Mouse (Mus musculus): Measurements from ENCODE around the gene U2af1l4.

Gene U2af1l4

DNA sequence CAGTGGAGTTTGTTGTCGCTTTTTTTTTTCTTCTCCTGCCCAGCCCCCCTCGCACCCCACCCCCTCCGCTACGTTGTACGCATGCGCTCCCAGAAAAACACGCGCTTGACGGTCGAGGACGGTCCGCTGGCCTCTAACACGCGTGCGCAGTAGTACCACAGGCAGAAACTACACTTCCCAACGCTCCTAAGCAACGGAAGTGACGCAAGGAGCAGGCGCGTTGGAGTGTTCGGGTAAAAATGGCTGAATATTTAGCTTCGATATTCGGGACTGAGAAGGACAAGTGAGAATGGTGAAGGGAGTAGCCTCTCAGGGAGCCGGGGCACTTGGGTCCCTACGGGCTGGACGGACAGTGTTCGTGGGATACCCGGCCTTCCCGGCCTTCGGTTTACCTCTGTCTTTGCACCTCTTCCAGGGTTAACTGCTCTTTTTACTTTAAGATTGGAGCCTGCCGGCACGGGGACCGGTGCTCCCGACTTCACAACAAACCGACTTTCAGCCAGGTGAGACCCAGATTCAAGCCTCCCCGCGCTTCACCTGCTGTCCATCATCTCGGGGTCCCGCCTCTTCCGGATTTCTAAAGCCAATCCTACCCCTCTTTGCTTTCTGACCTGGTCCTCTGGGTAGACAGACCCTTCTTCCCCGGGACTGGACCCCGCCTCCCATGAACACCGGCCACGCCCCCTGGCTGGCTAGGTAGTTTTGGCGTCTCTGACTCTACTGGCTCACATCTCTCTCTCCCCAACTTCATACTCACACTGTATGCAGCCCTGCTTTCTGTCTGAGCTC is at the start of gene U2af1l4, which contains the start of the genes Gm49396 and Psenen:
Gene U2af1l4 (plus strand): TSS at position 185 of the 789 bp plus-strand sequence.
Gene Gm49396 (plus strand): TSS at position 228 of the 789 bp plus-strand sequence.
Gene Psenen (minus strand): TSS at position 511 of the 789 bp plus-strand sequence.
- DNase-seq = peak; percentile 98

GRCm38 (mm10) chr7:30515003-30515760 is 47.9 kb upstream of the U2af1l4 start:
- no peak for DNase-seq

GRCm38 (mm10) chr7:30518325-30518724 is 44.8 kb upstream of the U2af1l4 start:
- no peak for DNase-seq

DNA sequence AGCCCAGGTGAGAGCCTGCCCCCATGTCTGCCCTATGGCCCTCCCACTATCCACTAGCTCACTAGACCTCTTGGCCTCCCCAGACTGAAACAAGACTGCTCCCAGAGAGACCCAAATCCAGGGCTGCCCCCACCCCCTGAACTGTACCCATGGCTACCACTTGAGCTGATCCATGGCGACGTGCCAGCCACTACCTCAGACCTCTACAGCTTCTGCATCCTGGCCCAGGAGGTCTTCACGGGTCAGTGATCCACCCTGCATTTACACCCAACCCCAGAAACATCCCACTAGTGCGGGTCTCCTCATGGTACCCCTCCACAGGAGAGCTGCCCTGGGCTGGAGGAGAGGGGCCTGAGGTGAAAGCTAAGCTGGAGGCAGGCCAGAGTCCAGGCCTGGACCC is 42.7 kb upstream of the U2af1l4 start:
- no peak for DNase-seq

DNA sequence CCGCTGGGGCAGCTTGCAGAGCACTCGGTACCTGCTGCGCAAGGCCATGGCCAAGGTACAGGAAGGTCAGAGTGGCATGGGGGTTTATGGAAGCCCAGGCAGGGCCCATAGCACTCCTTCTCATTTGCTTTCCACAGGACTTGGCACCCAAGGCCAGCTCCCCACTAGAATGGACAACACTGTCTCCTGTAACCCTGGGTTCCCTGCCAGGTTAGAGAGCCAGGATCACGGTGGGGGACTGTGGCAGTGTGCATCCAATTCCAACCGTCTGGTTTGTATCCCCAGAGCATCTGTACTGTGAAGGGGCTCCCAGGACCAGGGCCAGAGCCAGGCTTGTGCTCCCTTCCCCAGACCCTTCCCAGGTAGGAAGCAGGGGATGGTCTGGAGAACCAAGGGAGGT is 42.2 kb upstream of the U2af1l4 start:
- DNase-seq = no peak

- no peak for DNase-seq
These were observed 40.2 kb upstream of the U2af1l4 start for GRCm38 (mm10) chr7:30522871-30523270.

DNA sequence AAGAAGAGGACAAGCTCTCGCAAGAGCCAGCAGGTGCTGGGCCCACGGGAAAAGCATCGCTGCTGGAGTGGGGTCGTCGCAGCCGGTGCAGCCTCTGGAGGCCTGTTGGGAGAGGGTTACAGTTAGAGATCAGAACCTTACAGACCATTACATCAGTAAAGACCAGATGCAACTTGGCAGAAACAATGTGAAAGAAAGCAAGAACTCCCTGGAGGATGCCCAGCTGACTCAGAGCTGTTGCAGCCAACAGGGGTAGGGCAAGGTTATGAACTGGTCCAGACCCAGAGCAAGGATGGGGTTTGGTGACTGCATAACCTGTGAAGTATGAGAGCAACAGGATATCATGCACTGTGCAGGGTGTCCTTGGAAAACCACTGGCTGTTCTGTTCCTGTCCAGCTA is 38.6 kb upstream of the U2af1l4 start:
- no peak for DNase-seq

DNA sequence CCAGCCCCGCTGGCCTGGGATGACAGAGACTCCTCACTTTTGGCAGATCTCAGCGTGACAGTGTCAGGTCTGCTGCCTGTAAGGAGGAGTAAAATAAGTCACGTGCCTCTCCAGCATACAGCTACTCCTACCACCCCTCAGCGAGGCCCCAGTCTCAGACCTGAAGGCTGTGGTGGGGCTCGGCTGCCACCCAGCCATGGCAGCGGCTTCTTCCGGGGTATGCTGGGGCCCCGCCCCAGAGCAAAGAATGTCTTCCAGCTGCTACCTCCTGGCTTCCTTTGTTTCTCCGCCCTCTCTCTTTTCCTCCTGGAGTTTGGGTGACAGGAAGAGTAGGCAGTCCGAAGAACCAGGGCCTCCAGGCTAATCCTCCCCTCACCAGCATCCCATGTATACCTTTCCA is 37.1 kb upstream of the U2af1l4 start:
- DNase-seq = peak; percentile 24

GRCm38 (mm10) chr7:30526399-30526798 is 36.7 kb upstream of the U2af1l4 start:
- no peak for DNase-seq

GRCm38 (mm10) chr7:30526981-30527380 is 36.1 kb upstream of the U2af1l4 start:
- no peak for DNase-seq

GRCm38 (mm10) chr7:30531291-30531815 is 31.7 kb upstream of the U2af1l4 start:
- DNase-seq = no peak

DNA sequence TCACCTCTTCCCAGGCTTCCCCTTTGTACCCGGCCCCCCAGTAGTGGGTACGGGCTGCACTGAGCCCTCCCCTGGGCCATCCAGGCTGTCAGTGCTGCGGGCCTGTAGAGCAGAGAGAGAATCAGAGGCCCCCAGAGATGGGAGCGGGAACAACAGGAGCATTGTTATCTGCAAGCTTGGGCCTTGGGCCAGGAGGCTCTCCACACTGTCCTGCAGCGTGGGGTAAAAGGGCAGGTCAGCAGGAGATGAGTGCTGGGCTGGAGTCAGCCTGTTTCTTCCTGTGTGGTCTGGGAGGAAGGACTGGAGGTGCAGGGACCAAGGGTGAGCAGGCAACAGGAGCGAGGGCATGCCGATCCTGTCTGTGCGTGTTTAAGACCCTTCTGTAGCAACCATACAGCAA is 30.2 kb upstream of the U2af1l4 start:
- DNase-seq = peak; percentile 53

DNA sequence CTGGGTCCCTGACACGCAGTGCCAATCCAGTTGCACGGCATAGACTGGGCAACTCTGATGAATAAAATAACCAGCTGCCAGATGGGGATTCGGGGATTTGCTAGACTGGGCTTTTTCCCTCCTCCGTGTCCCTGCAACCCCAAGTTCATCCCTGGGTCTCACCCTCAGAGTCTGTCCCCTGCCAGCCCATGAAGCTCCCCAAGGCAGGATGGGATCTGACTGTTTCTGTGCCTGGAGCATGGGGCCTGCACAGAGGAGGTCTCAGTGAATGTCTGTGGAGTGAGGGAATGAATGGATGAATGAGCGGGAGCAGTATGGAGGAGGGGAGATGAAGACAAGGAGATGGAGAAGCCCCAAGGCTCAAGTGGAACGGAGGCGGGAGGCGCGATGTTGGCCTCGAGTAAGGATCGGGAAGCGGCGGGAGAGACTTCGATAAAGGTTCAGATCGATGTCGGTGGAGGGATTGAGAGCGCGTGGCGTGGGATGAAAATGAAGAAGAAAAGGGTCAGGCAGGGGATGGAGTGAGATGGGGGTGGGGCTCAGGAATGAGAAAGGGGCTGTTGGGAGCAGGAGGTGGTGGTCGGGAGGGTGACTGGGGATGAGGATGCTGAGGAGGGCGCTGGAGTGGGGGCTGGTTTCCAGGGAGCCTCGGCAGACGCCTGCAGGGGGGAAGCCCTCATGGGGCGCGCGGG is 29.0 kb upstream of the U2af1l4 start:
- DNase-seq = peak; percentile 54

DNA sequence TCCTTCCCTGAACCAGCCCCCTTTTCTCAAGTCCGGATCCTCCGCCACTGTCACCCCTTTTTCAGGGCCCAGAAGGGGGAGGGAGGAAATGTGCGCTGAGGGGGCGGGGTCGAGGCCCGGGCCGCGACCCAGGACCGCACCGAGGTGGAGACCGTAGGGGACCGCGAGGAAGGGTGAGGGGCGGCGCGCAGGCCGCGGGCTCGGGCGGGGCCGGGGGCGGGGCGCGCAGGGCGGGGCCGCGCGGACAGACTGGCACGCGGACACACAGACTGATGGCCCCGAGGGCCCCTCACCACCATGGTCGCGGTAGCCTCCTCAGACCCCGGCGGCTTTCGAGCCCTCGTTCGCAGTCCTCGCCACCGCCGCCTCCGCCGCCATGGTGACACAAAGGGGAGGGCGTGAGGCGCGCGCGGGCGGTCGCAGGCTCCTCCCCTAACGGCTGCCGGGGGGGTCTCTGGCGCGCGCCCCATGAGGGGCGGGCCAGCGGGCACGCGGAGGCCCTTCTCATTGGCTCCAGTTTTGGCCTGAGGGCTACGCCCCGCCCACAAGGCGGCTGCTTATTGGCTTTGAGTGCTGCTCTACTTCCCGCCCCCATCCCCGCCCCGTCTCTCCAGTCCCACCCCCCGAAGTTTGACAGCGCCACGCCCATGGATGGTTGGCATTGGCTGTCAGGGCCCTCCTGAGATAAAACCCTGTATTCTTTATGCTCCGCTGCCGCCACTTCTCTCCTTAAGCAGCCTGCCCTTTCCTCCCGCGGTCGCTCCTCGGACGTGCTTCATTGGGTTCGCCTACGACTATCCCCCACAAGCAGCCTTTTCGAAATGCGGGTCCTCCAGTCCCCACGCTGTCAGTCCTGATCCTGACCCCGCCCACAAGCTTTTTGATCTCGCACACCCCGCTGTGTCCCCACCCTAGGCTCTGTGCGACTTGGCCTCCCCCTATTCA is 28.2 kb upstream of the U2af1l4 start, which contains the start of gene Arhgap33:
Gene Arhgap33 (minus strand): TSS at position 428 of the 945 bp plus-strand sequence.
- DNase-seq = peak; percentile 100

DNA sequence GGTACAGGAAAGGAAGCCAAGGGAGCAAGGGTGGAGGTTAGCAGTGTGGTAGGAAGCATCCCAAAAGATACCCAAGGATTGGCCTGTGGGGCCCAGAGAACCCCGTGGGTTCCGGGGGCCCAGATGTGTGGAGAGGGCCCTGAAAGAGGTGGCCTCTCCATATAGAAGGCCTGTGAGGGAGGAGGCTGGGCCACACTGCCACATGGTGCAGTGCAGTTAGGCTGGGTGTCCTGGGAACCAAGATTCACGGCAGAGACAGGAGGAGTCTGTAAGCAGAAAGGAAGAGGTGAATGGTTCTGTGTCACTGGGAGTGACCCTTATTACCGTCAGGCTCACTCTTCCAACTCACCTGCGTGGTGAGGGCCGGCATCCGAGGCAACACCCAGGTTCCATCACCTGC is 22.5 kb upstream of the U2af1l4 start:
- DNase-seq = no peak

GRCm38 (mm10) chr7:30544327-30544726 is 18.8 kb upstream of the U2af1l4 start:
- DNase-seq = no peak

DNA sequence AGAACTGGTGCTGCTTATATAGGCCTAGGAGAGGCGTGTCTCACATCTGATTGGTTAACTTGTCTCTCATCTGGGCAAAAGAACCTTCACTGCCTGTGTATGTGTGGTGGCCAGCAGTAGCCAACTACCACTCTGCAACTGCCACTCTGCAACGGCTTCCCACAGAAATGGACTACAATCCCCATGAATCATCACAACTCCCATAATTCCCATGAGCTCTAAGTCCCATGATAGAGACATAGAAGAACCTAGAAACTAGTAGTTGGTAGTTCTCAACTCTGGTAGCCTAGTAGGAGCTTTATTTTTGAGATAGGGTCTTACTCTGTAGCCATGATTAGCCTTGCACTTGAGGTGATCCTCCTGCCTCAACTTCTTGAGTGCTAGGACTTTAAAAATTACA is 13.2 kb upstream of the U2af1l4 start:
- DNase-seq = no peak

DNA sequence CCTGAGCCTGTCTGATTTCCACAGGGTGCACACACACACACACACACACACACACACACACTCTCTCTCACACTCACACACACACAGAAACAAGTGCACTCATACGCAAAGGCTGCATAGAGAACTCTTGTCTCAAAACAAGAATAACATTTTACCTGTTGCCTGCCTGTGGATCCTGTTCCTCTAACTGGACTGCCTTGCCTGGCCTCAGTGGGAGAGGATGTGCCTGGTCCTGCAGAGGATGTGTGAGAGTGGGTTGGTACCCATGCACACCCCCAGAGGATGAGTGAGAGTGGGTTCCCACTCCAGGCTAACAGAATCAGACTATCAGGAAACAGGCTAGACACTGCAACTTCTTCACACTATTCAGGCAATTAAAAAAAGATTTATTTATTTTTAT is 12.5 kb upstream of the U2af1l4 start:
- DNase-seq = no peak

- peak; percentile 81 for DNase-seq
These were observed 11.5 kb upstream of the U2af1l4 start for GRCm38 (mm10) chr7:30551445-30552101.

- peak; percentile 98 for DNase-seq
These were observed 10.7 kb upstream of the U2af1l4 start, which contains the start of the genes Hspb6 and Proser3 for GRCm38 (mm10) chr7:30552102-30553020. Gene Hspb6, plus strand, starts transcription at chr7:30552178. Gene Proser3, minus strand, starts transcription at chr7:30552299.

All from embryo, embryonic 11 days (tissue).